Mouse (Mus musculus): ENCODE results near the gene Ctrc. TPM values are rescaled to one million over a fixed set of nuclear protein-coding genes. Genes with fewer than 3 reads are reported as not detected.

The Ctrc gene
- polyA plus RNA-seq, 1 experiment from 2014 or later: not detected

- no peak overlapping the region for H3K4me3 ChIP-seq
- no peak overlapping the region for H3K4me2 ChIP-seq
- 86% methylated on average over 7 of the region's 7 CpGs for WGBS (ENCODE audit: insufficient replicate concordance)
- H3K36me3 ChIP-seq: peaks cover 50% of the 10 kb centered on the region
- H3K9ac ChIP-seq: no peak overlapping the region
- no peaks in the 10 kb centered on the region for H3K9me3 ChIP-seq (replicated peaks)
- no peak overlapping the region for H3K27ac ChIP-seq
- no peaks in the 10 kb centered on the region for H3K27me3 ChIP-seq (replicated peaks)
- no peaks in the 10 kb centered on the region for H3K4me1 ChIP-seq
- no peak for ATAC-seq
Observed at GRCm38 (mm10) chr4:141816267-141816666, 29.9 kb downstream of the Ctrc start.

DNA sequence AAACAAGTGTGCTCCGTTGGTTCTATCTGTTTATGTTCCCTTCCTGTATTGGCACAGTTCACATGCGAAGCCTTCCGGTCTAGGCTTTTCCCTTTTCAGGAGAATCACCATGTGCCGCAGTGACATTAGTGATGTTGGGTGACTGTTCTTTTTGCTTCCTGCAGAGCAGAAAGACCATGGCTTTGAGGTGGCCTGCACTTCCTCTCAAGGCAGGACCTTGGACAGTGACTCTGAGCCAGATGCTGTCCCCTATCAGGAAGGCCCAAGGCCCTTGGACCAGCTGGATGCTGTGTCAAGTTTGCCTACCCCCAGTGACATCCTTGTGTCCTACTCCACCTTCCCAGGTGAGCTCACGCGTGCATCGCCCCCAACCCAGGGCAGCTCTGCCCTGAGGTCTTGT is 34.8 kb downstream of the Ctrc start:
- H3K9me3 ChIP-seq (replicated peaks): no peaks in the 10 kb centered on the region
- H3K27me3 ChIP-seq (replicated peaks): no peaks in the 10 kb centered on the region
- no peaks in the 10 kb centered on the region for H3K4me1 ChIP-seq
- H3K4me3 ChIP-seq: no peak overlapping the region
- H3K27ac ChIP-seq: no peak overlapping the region
- H3K9ac ChIP-seq: no peak overlapping the region
- 91% methylated on average over 7 of the region's 7 CpGs for WGBS (ENCODE audit: insufficient replicate concordance)
- no peak overlapping the region for H3K4me2 ChIP-seq
- ATAC-seq: no peak
- H3K36me3 ChIP-seq: peaks cover 98% of the 10 kb centered on the region

DNA sequence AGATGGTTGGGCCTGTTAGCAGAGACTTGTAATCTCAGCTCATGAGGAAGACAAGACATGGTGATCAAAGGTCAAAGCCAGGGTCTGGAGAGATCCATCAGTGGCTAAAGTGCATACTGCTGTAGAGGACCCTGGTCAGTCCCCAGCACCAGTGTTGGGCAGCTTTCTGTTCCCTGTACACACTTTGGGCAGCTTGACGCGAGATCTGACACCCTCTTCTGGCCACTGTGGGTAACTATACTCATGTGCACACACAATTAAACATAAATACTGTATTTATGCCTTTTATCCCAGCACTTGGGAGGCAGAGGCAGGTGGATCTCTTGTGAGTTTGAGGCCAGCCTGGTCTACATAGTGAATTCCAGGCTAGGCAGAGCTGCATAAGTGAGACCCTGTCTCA is 35.2 kb downstream of the Ctrc start:
- peaks cover 99% of the 10 kb centered on the region for H3K36me3 ChIP-seq
- no peaks in the 10 kb centered on the region for H3K4me1 ChIP-seq
- no peaks in the 10 kb centered on the region for H3K27me3 ChIP-seq (replicated peaks)
- no peak overlapping the region for H3K27ac ChIP-seq
- ATAC-seq: no peak
- no peak overlapping the region for H3K4me3 ChIP-seq
- no peak overlapping the region for H3K9ac ChIP-seq
- no peaks in the 10 kb centered on the region for H3K9me3 ChIP-seq (replicated peaks)
- no peak overlapping the region for H3K4me2 ChIP-seq
- WGBS (ENCODE audit: insufficient replicate concordance): 93% methylated on average over 2 of the region's 2 CpGs

DNA sequence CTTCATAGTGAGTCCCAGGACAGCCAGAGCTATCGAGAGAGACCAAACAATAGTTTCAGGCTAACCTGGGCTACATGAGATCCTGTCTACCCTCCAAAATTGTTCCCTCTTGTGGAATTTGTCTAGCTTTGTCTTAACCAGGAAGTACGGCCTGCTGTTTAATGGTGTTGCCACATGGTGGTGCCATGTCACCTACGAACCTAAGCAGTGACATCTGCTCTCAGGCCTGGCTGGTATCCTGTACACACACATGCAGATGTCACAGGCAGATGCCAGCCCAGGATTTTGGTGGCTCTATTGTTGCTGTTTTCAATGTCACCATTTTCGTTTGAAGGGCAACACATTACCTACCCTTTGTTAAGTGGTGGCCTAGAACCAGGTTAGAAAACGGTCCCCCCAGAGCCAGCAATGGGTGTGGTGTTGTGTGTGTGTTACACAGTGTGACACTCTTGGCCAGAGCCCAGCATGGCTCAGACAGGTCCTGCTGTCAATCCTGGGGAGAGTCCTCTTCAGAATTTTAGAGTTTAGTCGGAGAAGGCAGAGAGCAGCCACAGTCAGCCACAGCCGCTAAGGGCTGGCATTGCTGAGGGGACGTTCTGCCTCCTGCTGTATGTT is 36.2 kb downstream of the Ctrc start:
- H3K27me3 ChIP-seq (replicated peaks): no peaks in the 10 kb centered on the region
- WGBS (ENCODE audit: insufficient replicate concordance): 68% methylated on average over 8 of the region's 8 CpGs
- H3K4me3 ChIP-seq: no peak overlapping the region
- no peaks in the 10 kb centered on the region for H3K9me3 ChIP-seq (replicated peaks)
- no peak overlapping the region for H3K9ac ChIP-seq
- ATAC-seq: peak; percentile 54; the same call in 1 of the 2 replicates
- H3K36me3 ChIP-seq: peaks cover 99% of the 10 kb centered on the region
- no peak overlapping the region for H3K4me2 ChIP-seq
- no peaks in the 10 kb centered on the region for H3K4me1 ChIP-seq
- H3K27ac ChIP-seq: peak overlapping the region; percentile 41; the same call in 1 of the 2 replicates

DNA sequence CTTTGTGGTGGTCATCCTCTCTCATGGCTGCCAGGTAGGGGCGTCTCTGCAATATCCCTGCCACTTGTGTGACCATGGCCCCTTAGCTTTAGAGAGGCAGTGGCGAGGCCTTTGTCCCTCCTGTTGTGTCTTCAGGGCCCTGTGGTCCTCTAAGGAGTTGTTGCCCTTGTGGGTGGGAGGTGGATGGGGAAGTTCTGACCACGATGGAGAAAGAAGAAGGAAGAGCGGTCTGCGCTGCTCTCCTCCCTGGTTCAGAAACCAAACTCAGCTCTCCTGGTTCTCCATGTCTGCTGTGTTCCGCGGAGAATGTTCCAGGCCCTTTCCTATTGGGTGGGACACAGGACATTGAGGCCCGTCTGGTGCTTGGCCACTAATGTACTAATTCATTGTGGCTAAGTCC is 40.3 kb downstream of the Ctrc start:
- no peaks in the 10 kb centered on the region for H3K27me3 ChIP-seq (replicated peaks)
- no peak overlapping the region for H3K4me3 ChIP-seq
- ATAC-seq: no peak
- 77% methylated on average over 8 of the region's 8 CpGs for WGBS (ENCODE audit: insufficient replicate concordance)
- no peaks in the 10 kb centered on the region for H3K4me1 ChIP-seq
- no peaks in the 10 kb centered on the region for H3K9me3 ChIP-seq (replicated peaks)
- H3K27ac ChIP-seq: no peak overlapping the region
- no peak overlapping the region for H3K9ac ChIP-seq
- H3K36me3 ChIP-seq: peaks cover 83% of the 10 kb centered on the region
- H3K4me2 ChIP-seq: no peak overlapping the region

- WGBS (ENCODE audit: insufficient replicate concordance): 75% methylated on average over 4 of the region's 4 CpGs
- Histone ChIP-seq H3K36me3 (peaks cover 66% of the 10 kb centered on the region), H3K4me2 (no peak overlapping the region), H3K9ac (no peak overlapping the region), H3K4me1 (no peaks in the 10 kb centered on the region), H3K27me3 (replicated peaks) (no peaks in the 10 kb centered on the region), H3K9me3 (replicated peaks) (no peaks in the 10 kb centered on the region), H3K4me3 (no peak overlapping the region), H3K27ac (peak overlapping the region; percentile 11; the same call in 1 of the 2 replicates)
- ATAC-seq: 0 out of 2 replicates have a peak, but pooled peaks have one; percentile 27
Observed at GRCm38 (mm10) chr4:141804105-141804504, 42.1 kb downstream of the Ctrc start.

- no peak overlapping the region for H3K9ac ChIP-seq
- H3K27me3 ChIP-seq (replicated peaks): no peaks in the 10 kb centered on the region
- no peak overlapping the region for H3K27ac ChIP-seq
- no peak overlapping the region for H3K4me2 ChIP-seq
- H3K4me1 ChIP-seq: peaks cover 33% of the 10 kb centered on the region
- no peaks in the 10 kb centered on the region for H3K9me3 ChIP-seq (replicated peaks)
- no peak overlapping the region for H3K4me3 ChIP-seq
- no peak for ATAC-seq
- 84% methylated on average over 5 of the region's 5 CpGs for WGBS (ENCODE audit: insufficient replicate concordance)
- peaks cover 31% of the 10 kb centered on the region for H3K36me3 ChIP-seq
Observed at GRCm38 (mm10) chr4:141797545-141797944, 48.6 kb downstream of the Ctrc start.

DNA sequence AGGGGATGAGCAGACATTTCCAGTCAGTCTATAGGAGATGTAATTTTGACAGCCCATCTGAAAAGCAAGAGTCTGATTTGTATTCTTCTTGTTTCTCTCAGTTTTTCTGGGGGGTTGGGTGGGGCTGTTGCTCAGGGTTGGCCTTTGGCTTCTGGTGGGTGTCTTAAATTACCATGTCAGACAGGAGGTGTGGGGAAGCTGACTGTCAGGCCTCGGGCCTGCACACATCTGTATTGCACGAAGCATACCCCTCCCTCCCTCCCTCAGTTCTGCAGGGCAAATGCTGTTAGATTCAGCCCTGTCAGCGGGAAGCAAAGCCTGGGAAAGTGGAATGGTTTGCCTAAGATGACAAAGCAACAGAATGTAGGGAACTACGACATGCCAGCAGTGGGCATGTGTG is 49.2 kb downstream of the Ctrc start:
- H3K4me2 ChIP-seq: no peak overlapping the region
- H3K4me1 ChIP-seq: peaks cover 39% of the 10 kb centered on the region
- H3K9ac ChIP-seq: no peak overlapping the region
- no peak overlapping the region for H3K4me3 ChIP-seq
- H3K9me3 ChIP-seq (replicated peaks): no peaks in the 10 kb centered on the region
- no peak overlapping the region for H3K27ac ChIP-seq
- H3K27me3 ChIP-seq (replicated peaks): no peaks in the 10 kb centered on the region
- peaks cover 30% of the 10 kb centered on the region for H3K36me3 ChIP-seq
- WGBS (ENCODE audit: insufficient replicate concordance): 74% methylated on average over 3 of the region's 4 CpGs
- ATAC-seq: no peak

GRCm38 (mm10) chr4:141796356-141796755 is 49.8 kb downstream of the Ctrc start:
- Histone ChIP-seq H3K27me3 (replicated peaks) (no peaks in the 10 kb centered on the region), H3K9me3 (replicated peaks) (no peaks in the 10 kb centered on the region), H3K36me3 (peaks cover 30% of the 10 kb centered on the region), H3K9ac (no peak overlapping the region), H3K27ac (no peak overlapping the region), H3K4me1 (peaks cover 45% of the 10 kb centered on the region), H3K4me3 (no peak overlapping the region), H3K4me2 (no peak overlapping the region)
- 85% methylated on average over 7 of the region's 7 CpGs for WGBS (ENCODE audit: insufficient replicate concordance)
- ATAC-seq: no peak

- Histone ChIP-seq H3K27ac (peak overlapping the region; percentile 99), H3K4me1 (peaks cover 60% of the 10 kb centered on the region), H3K27me3 (replicated peaks) (no peaks in the 10 kb centered on the region), H3K9me3 (replicated peaks) (no peaks in the 10 kb centered on the region), H3K4me2 (peak overlapping the region; percentile 76), H3K36me3 (peaks cover 30% of the 10 kb centered on the region), H3K4me3 (peak overlapping the region; percentile 76), H3K9ac (peak overlapping the region; percentile 76)
- no peak for ATAC-seq
- WGBS (ENCODE audit: insufficient replicate concordance): 7% methylated on average over 5 of the region's 5 CpGs
Observed at GRCm38 (mm10) chr4:141794152-141794535, 52.0 kb downstream of the Ctrc start.

DNA sequence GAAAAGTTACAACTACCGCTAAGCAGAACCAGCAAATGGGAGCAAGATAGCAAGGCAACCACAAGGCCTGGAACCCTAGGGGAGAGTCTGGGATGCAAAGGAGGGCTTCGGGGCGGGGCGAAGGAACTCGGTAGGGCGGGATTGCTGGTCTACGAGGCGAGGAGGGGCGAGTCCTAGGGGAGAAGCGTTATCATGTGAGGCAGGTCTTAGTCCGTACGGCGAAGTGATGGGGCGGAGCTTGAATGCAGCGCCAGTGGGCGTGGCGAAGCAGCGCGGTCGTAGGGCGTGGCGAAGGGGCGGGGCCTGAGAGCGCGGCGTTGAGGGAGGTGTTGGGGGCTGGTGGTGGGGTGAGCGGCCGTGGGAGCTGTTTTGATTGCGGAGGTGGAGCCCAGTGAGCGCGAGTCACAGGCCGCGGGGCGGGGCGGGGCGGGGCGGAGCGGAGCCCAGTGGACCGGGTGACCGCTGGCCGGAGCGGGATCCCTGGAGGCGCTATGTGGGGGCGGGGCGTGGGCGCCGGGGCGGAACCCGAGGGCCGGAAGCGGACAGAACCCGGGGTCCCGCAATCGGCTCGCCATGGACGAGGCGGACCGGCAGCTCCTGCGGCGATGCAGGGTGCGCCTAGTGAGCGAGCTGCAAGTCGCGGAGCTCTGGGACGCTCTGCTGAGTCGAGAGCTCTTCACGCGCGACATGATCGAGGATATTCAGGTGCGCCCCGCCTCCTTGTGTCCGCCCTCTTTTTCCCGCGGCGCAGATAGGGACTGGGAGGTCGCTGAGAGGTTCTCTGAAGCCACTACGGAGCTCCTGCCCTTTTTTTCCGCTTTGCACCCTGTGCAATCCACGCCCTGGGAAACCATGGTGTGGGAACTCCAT is 52.6 kb downstream of the Ctrc start, which contains the start of gene Casp9:
Gene Casp9 (plus strand): TSS at position 331 of the 870 bp plus-strand sequence.
- Histone ChIP-seq H3K9ac (peak within 1 kb of the TSS; percentile 76), H3K36me3 (peaks cover 27% of the 10 kb centered on the region), H3K4me2 (peak within 1 kb of the TSS; percentile 76), H3K4me3 (peak within 1 kb of the TSS; percentile 76), H3K4me1 (peaks cover 64% of the 10 kb centered on the region), H3K27me3 (replicated peaks) (no peaks in the 10 kb centered on the region), H3K27ac (peak within 1 kb of the TSS; percentile 99), H3K9me3 (replicated peaks) (no peaks in the 10 kb centered on the region)
- WGBS (ENCODE audit: insufficient replicate concordance): under 1% methylated on average over 80 of the region's 80 CpGs
- ATAC-seq: peak; percentile 84

- H3K4me3 ChIP-seq: peak overlapping the region; percentile 76
- peak overlapping the region; percentile 76 for H3K4me2 ChIP-seq
- no peaks in the 10 kb centered on the region for H3K27me3 ChIP-seq (replicated peaks)
- peaks cover 64% of the 10 kb centered on the region for H3K4me1 ChIP-seq
- peak overlapping the region; percentile 99 for H3K27ac ChIP-seq
- ATAC-seq: peak; percentile 11; the same call in 1 of the 2 replicates
- 9% methylated on average over 10 of the region's 10 CpGs for WGBS (ENCODE audit: insufficient replicate concordance)
- no peaks in the 10 kb centered on the region for H3K9me3 ChIP-seq (replicated peaks)
- peaks cover 27% of the 10 kb centered on the region for H3K36me3 ChIP-seq
- H3K9ac ChIP-seq: peak overlapping the region; percentile 55
Observed at GRCm38 (mm10) chr4:141792554-141793281, 53.4 kb downstream of the Ctrc start.

Measured in liver, embryonic 12.5 days (tissue).